Mouse (Mus musculus) lung, adult 2 months (tissue): ENCODE data around the gene Adam22.

Experiments used
- CTCF ChIP-seq: fragments of 200-500 bp; IDR thresholded peaks from 2 replicates; pipeline ENCODE4 v1.5.1; 2011; ENCODE audit warnings: mild to moderate bottlenecking, low read length, control low read depth; ENCODE audit not compliant: insufficient read depth
- POLR2A ChIP-seq: fragments of 200-500 bp; IDR thresholded peaks from 2 replicates; pipeline ENCODE4 v1.6.1; 2011; ENCODE audit warnings: low read depth, mild to moderate bottlenecking, control low read depth, low read length, borderline replicate concordance; ENCODE audit errors: extremely low read depth

GRCm38 (mm10) chr5:8073901-8074561, 293.9 kb downstream of the Adam22 start:
- TF ChIP-seq CTCF (no peak), POLR2A (no peak)
